Mouse (Mus musculus) ES-Bruce4 (cell line): ENCODE data around the gene Ctsl.

ENCODE experiments used
- CTCF ChIP-seq: IDR thresholded peaks from one replicate; pipeline ENCODE4 v1.8.1; 2011; ENCODE audit warnings: low read depth, low read length
- POLR2A ChIP-seq: IDR thresholded peaks from one replicate; pipeline ENCODE4 v1.8.1; 2011; ENCODE audit warnings: low read length; ENCODE audit not compliant: insufficient read depth

DNA sequence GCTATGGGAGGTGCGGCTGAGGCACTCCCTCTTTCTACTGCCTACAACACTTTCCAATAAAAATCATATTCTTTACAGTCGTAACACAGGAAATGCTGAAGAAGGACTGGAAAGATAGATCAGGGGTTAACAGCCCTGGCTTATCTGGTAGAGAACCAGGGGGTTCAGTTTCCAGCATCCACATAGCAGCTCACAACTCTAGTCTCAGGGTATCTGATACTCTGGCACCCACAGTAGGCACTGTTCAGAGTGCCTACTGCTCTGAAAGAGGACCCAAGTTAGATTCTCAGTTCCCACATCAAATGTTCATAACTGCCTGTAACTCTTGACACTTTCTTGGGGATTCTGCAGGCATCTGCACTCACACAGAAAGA, 57.8 kb downstream of the Ctsl start:
- TF ChIP-seq CTCF (no peak), POLR2A (no peak)
